Mouse (Mus musculus) neural tube, embryonic 15.5 days (tissue): ENCODE measurements around the gene Usp37. TPM values are rescaled to one million over a fixed set of nuclear protein-coding genes. Genes with fewer than 3 reads are reported as not detected.
"Not testable (repeated sequence)": the region's sequence is repeated elsewhere in the genome, so short reads cannot be mapped to it uniquely, and the experiment has no call there.

ENCODE experiments used
- ATAC-seq: fragments of 200-750 bp; cut with Nextera tagmentation; 2 replicates; pipeline ENCODE4 v1.8.0; 2017; ENCODE audit warnings: mild to moderate bottlenecking, moderate TSS enrichment, moderate library complexity; ENCODE audit not compliant: low FRiP score
- H3K27ac ChIP-seq: fragments of 300-500 bp; sonication (generic); replicated peaks from 2 replicates; pipeline ENCODE4 v1.5.1; 2015; ENCODE audit warnings: mild to moderate bottlenecking, inconsistent platforms
- H3K27me3 ChIP-seq: fragments of 300-500 bp; sonication (generic); replicated peaks from 2 replicates; pipeline ENCODE4 v1.6.1; 2015; ENCODE audit warnings: inconsistent platforms
- H3K36me3 ChIP-seq: fragments of 300-500 bp; sonication (generic); 2 replicates; pipeline ENCODE4 v1.6.1; 2015; ENCODE audit warnings: inconsistent platforms
- H3K4me1 ChIP-seq: fragments of 300-500 bp; sonication (generic); 2 replicates; pipeline ENCODE4 v1.6.1; 2015; ENCODE audit warnings: inconsistent platforms
- H3K4me2 ChIP-seq: fragments of 300-500 bp; sonication (generic); 2 replicates; pipeline ENCODE4 v1.6.1; 2015; ENCODE audit warnings: inconsistent platforms, mild to moderate bottlenecking, moderate library complexity
- H3K4me3 ChIP-seq: fragments of 300-500 bp; sonication (generic); replicated peaks from 2 replicates; pipeline ENCODE4 v1.5.1; 2015; ENCODE audit warnings: mild to moderate bottlenecking, inconsistent platforms
- H3K9ac ChIP-seq: fragments of 300-500 bp; sonication (generic); replicated peaks from 2 replicates; pipeline ENCODE4 v1.6.1; 2015; ENCODE audit warnings: mild to moderate bottlenecking, inconsistent platforms
- H3K9me3 ChIP-seq: fragments of 300-500 bp; sonication (generic); replicated peaks from 2 replicates; pipeline ENCODE4 v1.6.1; 2016; ENCODE audit warnings: inconsistent platforms
- WGBS: fragments of 180-500 bp; shearing (Covaris S2); methylation state at CpG from one replicate; pipeline ENCODE4 v1.1.7; 2015; ENCODE audit warnings: mixed read lengths; 5-methylcytosine and 5-hydroxymethylcytosine counted together
- polyA plus RNA-seq: library from polyadenylated mRNA; unstranded; fragments of >200 nt; fragmentation: Nextera tagmentation; extraction: Ambion mirVana; gene quantifications from 2 replicates; pipeline ENCODE4 v1.2.1, GENCODE M21; 2015

The Usp37 gene
- polyA plus RNA-seq, 1 experiment from 2014 or later = 23.4 TPM

- Histone ChIP-seq H3K4me1 (no peaks in the 10 kb centered on the region), H3K4me2 (no peak overlapping the region), H3K27ac (no peak overlapping the region), H3K9me3 (no peaks in the 10 kb centered on the region), H3K9ac (no peak overlapping the region), H3K4me3 (no peak overlapping the region), H3K36me3 (peaks cover 83% of the 10 kb centered on the region), H3K27me3 (no peaks in the 10 kb centered on the region)
- 96% methylated on average over 7 of the region's 7 CpGs for WGBS
- ATAC-seq = no peak
Measured at GRCm38 (mm10) chr1:74528589-74528988, 15.5 kb downstream of the Usp37 start.

GRCm38 (mm10) chr1:74524746-74525145 is 19.3 kb downstream of the Usp37 start:
- Histone ChIP-seq H3K27ac (no peak overlapping the region), H3K4me1 (no peaks in the 10 kb centered on the region), H3K9ac (no peak overlapping the region), H3K27me3 (no peaks in the 10 kb centered on the region), H3K4me2 (no peak overlapping the region), H3K4me3 (no peak overlapping the region), H3K9me3 (no peaks in the 10 kb centered on the region), H3K36me3 (peaks cover 83% of the 10 kb centered on the region)
- ATAC-seq = no peak
- WGBS = 96% methylated on average over 4 of the region's 4 CpGs

GRCm38 (mm10) chr1:74519875-74520274 is 24.2 kb downstream of the Usp37 start:
- H3K4me2 ChIP-seq = no peak overlapping the region
- H3K9me3 ChIP-seq = no peaks in the 10 kb centered on the region
- no peak overlapping the region for H3K27ac ChIP-seq
- no peaks in the 10 kb centered on the region for H3K27me3 ChIP-seq
- ATAC-seq = no peak
- peaks cover 49% of the 10 kb centered on the region for H3K36me3 ChIP-seq
- no peaks in the 10 kb centered on the region for H3K4me1 ChIP-seq
- no peak overlapping the region for H3K9ac ChIP-seq
- no peak overlapping the region for H3K4me3 ChIP-seq

- not testable (repeated sequence) for H3K27ac ChIP-seq, H3K9ac ChIP-seq, H3K27me3 ChIP-seq, H3K4me2 ChIP-seq, H3K4me3 ChIP-seq, H3K36me3 ChIP-seq, ATAC-seq, H3K9me3 ChIP-seq
- H3K4me1 ChIP-seq = peaks cover 17% of the 10 kb centered on the region
- 97% methylated on average over 1 of the region's 1 CpGs for WGBS
Measured at GRCm38 (mm10) chr1:74512999-74513398, 31.1 kb downstream of the Usp37 start.

- no peak overlapping the region for H3K9ac ChIP-seq
- no peaks in the 10 kb centered on the region for H3K27me3 ChIP-seq
- no peak overlapping the region for H3K4me2 ChIP-seq
- H3K9me3 ChIP-seq = no peaks in the 10 kb centered on the region
- H3K4me1 ChIP-seq = peaks cover 32% of the 10 kb centered on the region
- H3K27ac ChIP-seq = no peak overlapping the region
- WGBS = 98% methylated on average over 5 of the region's 5 CpGs
- no peak overlapping the region for H3K4me3 ChIP-seq
- ATAC-seq = no peak
- H3K36me3 ChIP-seq = 0 out of 2 replicates have a peak, but pooled peaks cover 3% of the 10 kb centered on the region
Measured at GRCm38 (mm10) chr1:74511306-74511705, 32.8 kb downstream of the Usp37 start.

GRCm38 (mm10) chr1:74507780-74508179 is 36.3 kb downstream of the Usp37 start:
- Histone ChIP-seq H3K27me3 (no peaks in the 10 kb centered on the region), H3K27ac (no peak overlapping the region), H3K9me3 (no peaks in the 10 kb centered on the region), H3K4me1 (peaks cover 45% of the 10 kb centered on the region), H3K9ac (peak overlapping the region; percentile 90; the same call in 1 of the 2 replicates), H3K4me3 (0 out of 2 replicates have a peak overlapping the region, but pooled peaks have one; percentile 96), H3K4me2 (peak overlapping the region; percentile 83), H3K36me3 (no peaks in the 10 kb centered on the region)
- WGBS = 95% methylated on average over 2 of the region's 2 CpGs
- no peak for ATAC-seq

GRCm38 (mm10) chr1:74506471-74506881 is 37.6 kb downstream of the Usp37 start:
- Histone ChIP-seq H3K9ac (peak overlapping the region; percentile 90), H3K9me3 (no peaks in the 10 kb centered on the region), H3K4me1 (peaks cover 45% of the 10 kb centered on the region), H3K4me2 (peak overlapping the region; percentile 83), H3K27me3 (no peaks in the 10 kb centered on the region), H3K4me3 (peak overlapping the region; percentile 96), H3K27ac (peak overlapping the region; percentile 91), H3K36me3 (no peaks in the 10 kb centered on the region)
- under 1% methylated on average over 34 of the region's 34 CpGs for WGBS
- no peak; the same call in none of the 2 replicates for ATAC-seq

GRCm38 (mm10) chr1:74505721-74506464 is 38.2 kb downstream of the Usp37 start, which contains the start of gene Cnot9:
Cnot9 (plus strand) TSS chr1:74506058.
- Histone ChIP-seq H3K4me1 (peaks cover 48% of the 10 kb centered on the region), H3K9ac (peak within 1 kb of the TSS; percentile 90), H3K36me3 (no peaks in the 10 kb centered on the region), H3K4me2 (peak within 1 kb of the TSS; percentile 83), H3K4me3 (peak within 1 kb of the TSS; percentile 96), H3K27ac (peak within 1 kb of the TSS; percentile 91), H3K27me3 (no peaks in the 10 kb centered on the region), H3K9me3 (no peaks in the 10 kb centered on the region)
- peak; percentile 100 for ATAC-seq
- WGBS = under 1% methylated on average over 64 of the region's 64 CpGs

GRCm38 (mm10) chr1:74505393-74505720 is 38.7 kb downstream of the Usp37 start:
- Histone ChIP-seq H3K27me3 (no peaks in the 10 kb centered on the region), H3K9ac (peak overlapping the region; percentile 80), H3K4me2 (peak overlapping the region; percentile 83), H3K4me1 (peaks cover 49% of the 10 kb centered on the region), H3K4me3 (peak overlapping the region; percentile 96), H3K27ac (peak overlapping the region; percentile 77), H3K9me3 (no peaks in the 10 kb centered on the region), H3K36me3 (no peaks in the 10 kb centered on the region)
- WGBS = 2% methylated on average over 22 of the region's 22 CpGs
- ATAC-seq = peak; percentile 67

- no peak overlapping the region for H3K4me2 ChIP-seq
- 74% methylated on average over 1 of the region's 1 CpGs for WGBS
- no peaks in the 10 kb centered on the region for H3K27me3 ChIP-seq
- H3K9ac ChIP-seq = no peak overlapping the region
- H3K27ac ChIP-seq = no peak overlapping the region
- no peaks in the 10 kb centered on the region for H3K9me3 ChIP-seq
- no peak for ATAC-seq
- H3K36me3 ChIP-seq = 0 out of 2 replicates have a peak, but pooled peaks cover 4% of the 10 kb centered on the region
- peaks cover 17% of the 10 kb centered on the region for H3K4me1 ChIP-seq
- H3K4me3 ChIP-seq = no peak overlapping the region
Measured at GRCm38 (mm10) chr1:74501106-74501505, 43.0 kb downstream of the Usp37 start.

GRCm38 (mm10) chr1:74485792-74486191 is 58.3 kb downstream of the Usp37 start:
- no peak for ATAC-seq
- 92% methylated on average over 5 of the region's 5 CpGs for WGBS
- H3K4me3 ChIP-seq = no peak overlapping the region
- no peak overlapping the region for H3K9ac ChIP-seq
- no peaks in the 10 kb centered on the region for H3K27me3 ChIP-seq
- no peaks in the 10 kb centered on the region for H3K9me3 ChIP-seq
- H3K27ac ChIP-seq = no peak overlapping the region
- H3K4me1 ChIP-seq = no peaks in the 10 kb centered on the region
- no peak overlapping the region for H3K4me2 ChIP-seq
- H3K36me3 ChIP-seq = peaks cover 65% of the 10 kb centered on the region

GRCm38 (mm10) chr1:74460273-74460672 is 83.8 kb downstream of the Usp37 start:
- Histone ChIP-seq H3K9ac (no peak overlapping the region), H3K4me3 (no peak overlapping the region), H3K4me2 (no peak overlapping the region), H3K36me3 (peaks cover 42% of the 10 kb centered on the region), H3K9me3 (no peaks in the 10 kb centered on the region), H3K4me1 (no peaks in the 10 kb centered on the region), H3K27ac (no peak overlapping the region), H3K27me3 (no peaks in the 10 kb centered on the region)
- WGBS = 76% methylated on average over 2 of the region's 2 CpGs
- ATAC-seq = no peak
